ENCODE assay signal across 15 mouse cellular contexts in genomic region chr17:83726496-83726895, GRCm38 (mm10).
"Had no signal": no experiment of that assay in that cellular context is flagged by ENCODE, and none has a peak within 500 bp of the region (broad histone marks: within the 10 kb centered on the region; RNA-seq: fewer than 3 reads in every experiment).

No protein-coding gene starts in this region.

- H3K27me3 ChIP-seq: limb, embryonic 13.5 days; neural tube, embryonic 15.5 days had no signal

- H3K4me3 ChIP-seq: layer of hippocampus, adult 2 months; limb, embryonic 13.5 days; midbrain, embryonic 10.5 days; myocyte; neural tube, embryonic 15.5 days had no signal

- H3K9me3 ChIP-seq: limb, embryonic 13.5 days; midbrain, embryonic 10.5 days; neural tube, embryonic 15.5 days had no signal

- ATAC-seq: inflammation-experienced regulatory T-cells, adult 6 months had no signal

- DNase-seq: left cerebral cortex, postnatal 4 days; lung, adult 18-20 months; midbrain, embryonic 14.5 days; right cerebral cortex, adult 18-20 months; right cerebral cortex, postnatal 25 days; thymus, adult 18-20 months; thymus, postnatal 14 days had no signal

- H3K9ac ChIP-seq: limb, embryonic 13.5 days; liver, embryonic 14.5 days; neural tube, embryonic 15.5 days had no signal

- H3K4me2 ChIP-seq: limb, embryonic 13.5 days; neural tube, embryonic 15.5 days had no signal

- H3K36me3 ChIP-seq: midbrain, embryonic 10.5 days; neural tube, embryonic 15.5 days had no signal

- H3K27ac ChIP-seq: kidney, postnatal 0 days; layer of hippocampus, adult 2 months; limb, embryonic 13.5 days; liver, embryonic 14.5 days; neural tube, embryonic 15.5 days had no signal
